Mouse (Mus musculus) ES-E14 (cell line): Measurements from ENCODE around the gene Olfr703. TPM values are rescaled to one million over a fixed set of nuclear protein-coding genes. Genes with fewer than 3 reads are reported as not detected.

Source experiments
- DNase-seq: peaks from one replicate; pipeline ENCODE4 v3.0.0-alpha.2; 2013; ENCODE audit warnings: low read depth, low spot score
- H3K27ac ChIP-seq: 2 replicates; pipeline ENCODE4 v1.5.1; 2012; ENCODE audit warnings: low read depth, mild to moderate bottlenecking, low read length, moderate library complexity, mixed read lengths; ENCODE audit not compliant: poor library complexity, insufficient read depth, severe bottlenecking
- H3K36me3 ChIP-seq: 2 replicates; pipeline ENCODE4 v1.6.1; 2012; ENCODE audit warnings: mild to moderate bottlenecking, low read length, moderate library complexity, mixed read lengths; ENCODE audit not compliant: control insufficient read depth, poor library complexity, insufficient read depth, severe bottlenecking
- H3K4me1 ChIP-seq, 2 experiments: fragments of 150-350 bp in 1 of 2; sonication (generic) in 1 of 2; 2 replicates each; pipeline ENCODE4 v1.6.1; 2012; ENCODE audit warnings: low read length in 2 of 2, mild to moderate bottlenecking in 1 of 2, mixed read lengths in 1 of 2; ENCODE audit not compliant: control insufficient read depth in 2 of 2, insufficient read depth in 2 of 2, poor library complexity in 1 of 2
- H3K4me3 ChIP-seq, 2 experiments: fragments of 150-350 bp in 1 of 2; sonication (generic) in 1 of 2; 2 replicates each; pipeline ENCODE4 v1.5.1; 2012; ENCODE audit warnings: low read length in 2 of 2, low read depth in 1 of 2, mild to moderate bottlenecking in 1 of 2, mixed read lengths in 1 of 2; ENCODE audit not compliant: insufficient read depth in 1 of 2, poor library complexity in 1 of 2, severe bottlenecking in 1 of 2
- H3K9ac ChIP-seq: 2 replicates; pipeline ENCODE4 v1.6.1; 2012; ENCODE audit warnings: low read depth, mild to moderate bottlenecking, low read length, mixed read lengths; ENCODE audit not compliant: poor library complexity, insufficient read depth, severe bottlenecking
- H3K9me3 ChIP-seq: fragments of 150-350 bp; sonication (generic); 2 replicates; pipeline ENCODE4 v1.6.1; 2012; ENCODE audit warnings: low read depth, mild to moderate bottlenecking, low read length; ENCODE audit not compliant: control insufficient read depth, insufficient read depth
- CHD2 ChIP-seq: IDR thresholded peaks from 2 replicates; pipeline ENCODE4 v1.6.1; 2014; ENCODE audit warnings: mild to moderate bottlenecking, low read depth, low read length, inconsistent platforms
- HCFC1 ChIP-seq: IDR thresholded peaks from 2 replicates; pipeline ENCODE4 v1.6.1; 2012; ENCODE audit warnings: low read length, inconsistent platforms, borderline replicate concordance; ENCODE audit not compliant: insufficient read depth
- MAFK ChIP-seq: IDR thresholded peaks from 2 replicates; pipeline ENCODE4 v1.6.1; 2014; ENCODE audit warnings: mild to moderate bottlenecking, low read depth, low read length, inconsistent platforms; ENCODE audit not compliant: insufficient read depth
- ZC3H11A ChIP-seq: IDR thresholded peaks from 2 replicates; pipeline ENCODE4 v1.6.1; 2012; ENCODE audit warnings: low read depth, mild to moderate bottlenecking, inconsistent platforms, low read length, borderline replicate concordance
- ZNF384 ChIP-seq: IDR thresholded peaks from 2 replicates; pipeline ENCODE4 v1.6.1; 2012; ENCODE audit warnings: low read depth, low read length, inconsistent platforms
- in situ Hi-C, 2 experiments: fragments of 600-800 bp; cut with MboI; formaldehyde crosslinking; loops; one replicate each; pipeline ENCODE4 v1.15.1; 2025; ENCODE audit warnings: low sequenced_read_pairs in 2 of 2, inconsistent platforms in 1 of 2; ENCODE audit not compliant: unreplicated experiment in 2 of 2
- total RNA-seq: library from RNA; depleted of rRNA; stranded (reverse); fragments of 300-350 nt; gene quantifications from 2 replicates; pipeline ENCODE4 v1.2.3, GENCODE M21; 2012; rRNA removed

The Olfr703 gene
- total RNA-seq, 1 experiment, result not detected

DNA sequence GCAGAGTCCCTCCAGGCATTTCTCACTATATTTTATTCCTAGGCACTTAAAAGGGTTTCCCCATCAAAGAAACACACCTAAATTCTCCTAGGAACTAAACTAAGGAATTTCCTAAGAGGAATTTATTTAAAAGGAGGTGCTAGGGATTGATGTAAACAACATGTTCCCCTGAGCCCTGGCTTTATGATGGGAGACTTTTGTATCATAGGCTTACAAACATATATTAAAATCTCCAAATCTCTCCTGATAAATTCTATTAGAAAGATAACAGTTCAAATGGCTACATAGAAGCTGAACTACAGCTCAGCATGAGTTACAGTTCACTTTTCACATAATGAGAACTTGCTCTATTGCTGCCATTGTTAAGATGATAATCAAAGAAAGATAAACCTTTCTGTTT lies 9.4 kb upstream of the Olfr703 start, which contains the start of gene Olfr702:
Gene Olfr702, minus strand, starts transcription at position 101 of the 400 bp plus-strand sequence.
- in situ Hi-C loops, result no loop called here
- Histone ChIP-seq H3K4me3 (no peak within 1 kb of the TSS), H3K4me1 (no peaks in the 10 kb centered on the region), H3K27ac (no peak within 1 kb of the TSS), H3K9me3 (no peaks in the 10 kb centered on the region), H3K36me3 (no peaks in the 10 kb centered on the region), H3K9ac (no peak within 1 kb of the TSS)
- no peak for DNase-seq
- TF ChIP-seq HCFC1 (no peak), ZC3H11A (no peak), ZNF384 (no peak)

DNA sequence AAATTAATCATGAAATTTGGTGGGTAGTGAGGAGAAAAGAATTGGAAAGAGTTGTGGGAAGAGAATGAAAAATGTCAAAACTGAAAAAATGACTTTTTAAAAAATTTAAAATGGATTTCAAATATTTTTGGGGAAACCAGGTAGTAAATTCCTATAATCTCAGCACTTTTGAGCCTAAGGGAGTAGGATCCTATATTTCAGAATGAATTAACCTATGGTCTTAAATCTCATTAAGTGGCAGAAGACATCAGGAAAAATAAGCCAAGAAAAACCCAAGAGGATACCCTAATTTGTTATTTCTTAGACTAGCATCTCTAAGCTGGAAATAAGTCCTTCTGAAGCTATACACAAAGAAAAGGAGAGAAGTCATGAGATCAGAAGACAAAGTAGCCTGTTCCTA lies 19.7 kb downstream of the Olfr703 start, which contains the start of gene Olfr704:
Gene Olfr704, plus strand, starts transcription at position 301 of the 400 bp plus-strand sequence.
- in situ Hi-C loops, result no loop called here
- no peaks in the 10 kb centered on the region for H3K36me3 ChIP-seq
- H3K9ac ChIP-seq, result no peak within 1 kb of the TSS
- no peak within 1 kb of the TSS for H3K27ac ChIP-seq
- H3K4me3 ChIP-seq, result no peak within 1 kb of the TSS
- TF ChIP-seq MAFK (no peak), ZNF384 (no peak), ZC3H11A (no peak), HCFC1 (no peak), CHD2 (no peak)
- no peaks in the 10 kb centered on the region for H3K9me3 ChIP-seq
- DNase-seq, result no peak
- H3K4me1 ChIP-seq, result no peaks in the 10 kb centered on the region

DNA sequence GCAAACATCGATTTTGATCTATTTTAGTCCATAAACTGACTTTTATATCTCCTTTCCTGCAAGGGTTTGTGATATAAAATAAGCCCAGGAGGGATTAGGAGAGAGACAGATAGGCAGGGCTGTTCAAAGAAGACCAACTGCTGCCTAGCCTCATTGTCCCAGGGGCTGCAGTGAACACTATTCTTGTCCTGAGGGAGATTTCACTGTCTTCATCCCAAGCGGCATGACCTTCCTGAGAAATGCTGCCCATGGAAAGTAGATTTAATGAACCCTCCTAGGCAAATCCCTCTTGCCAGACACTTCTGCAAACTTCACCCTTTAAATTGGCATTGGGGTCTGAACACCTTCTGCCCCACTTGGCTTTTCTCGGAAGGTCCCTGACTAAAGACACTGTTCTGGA lies 33.6 kb downstream of the Olfr703 start, which contains the start of gene Olfr705:
Gene Olfr705, minus strand, starts transcription at position 101 of the 400 bp plus-strand sequence.
- H3K9me3 ChIP-seq, result no peaks in the 10 kb centered on the region
- H3K27ac ChIP-seq, result no peak within 1 kb of the TSS
- H3K4me1 ChIP-seq, result no peaks in the 10 kb centered on the region
- H3K9ac ChIP-seq, result no peak within 1 kb of the TSS
- no peak for DNase-seq
- H3K4me3 ChIP-seq, result no peak within 1 kb of the TSS
- H3K36me3 ChIP-seq, result no peaks in the 10 kb centered on the region
- TF ChIP-seq HCFC1 (no peak), ZC3H11A (no peak), CHD2 (no peak), MAFK (no peak), ZNF384 (no peak)
- in situ Hi-C loops, result no loop called here

DNA sequence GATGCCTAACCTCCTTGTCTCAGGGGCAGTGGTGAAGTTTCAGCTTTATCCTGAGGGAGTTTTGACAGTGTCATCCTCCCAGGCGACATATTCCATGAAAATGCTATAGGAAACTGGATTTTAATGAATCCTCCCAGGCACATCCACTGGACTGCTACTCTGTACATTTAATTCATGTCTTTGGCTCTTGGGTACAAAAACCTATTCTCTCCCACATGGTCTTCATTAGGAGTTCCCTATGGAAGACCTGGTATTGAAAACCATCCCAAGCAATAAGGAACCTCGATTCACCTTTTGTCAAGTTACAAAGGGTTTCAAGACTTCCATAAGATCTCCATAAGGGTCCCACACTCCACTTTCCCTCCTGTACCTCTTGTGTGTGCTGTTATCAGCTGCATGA lies 44.9 kb downstream of the Olfr703 start, which contains the start of gene Olfr706:
Gene Olfr706, minus strand, starts transcription at position 101 of the 400 bp plus-strand sequence.
- Histone ChIP-seq H3K4me1 (no peaks in the 10 kb centered on the region), H3K36me3 (no peaks in the 10 kb centered on the region), H3K27ac (no peak within 1 kb of the TSS), H3K9ac (no peak within 1 kb of the TSS), H3K4me3 (no peak within 1 kb of the TSS), H3K9me3 (no peaks in the 10 kb centered on the region)
- in situ Hi-C loops, result no loop called here
- no peak for TF ChIP-seq HCFC1
- DNase-seq, result no peak

Other genes with a start within 250 kb of the Olfr703 start
- gene Olfr693, start 162.8 kb upstream of the Olfr703 start, total RNA-seq, result not detected in 2 replicates
- gene Olfr694, start 151.5 kb upstream of the Olfr703 start, total RNA-seq, result not detected in 2 replicates
- gene Olfr695, start 127.0 kb upstream of the Olfr703 start, total RNA-seq, result not detected in 2 replicates
- not detected in 2 replicates for gene Olfr697, start 100.9 kb upstream of the Olfr703 start, total RNA-seq
- not detected in 2 replicates for gene Olfr698, start 88.0 kb upstream of the Olfr703 start, total RNA-seq
- gene Olfr699, start 50.2 kb upstream of the Olfr703 start, total RNA-seq, result 0.42 and 0.49 TPM in 2 replicates
- not detected in 2 replicates for gene Olfr700, start 34.5 kb upstream of the Olfr703 start, total RNA-seq
- gene Olfr701, start 29.2 kb upstream of the Olfr703 start, total RNA-seq, result 0.31 TPM in 1 of 2 replicates, not detected in the other
- not detected in 2 replicates for gene Olfr702, start 9.5 kb upstream of the Olfr703 start, total RNA-seq
- not detected in 2 replicates for gene Olfr704, start 19.8 kb downstream of the Olfr703 start, total RNA-seq
- 0.13 and 0.26 TPM in 2 replicates for gene Olfr705, start 33.5 kb downstream of the Olfr703 start, total RNA-seq
- not detected in 2 replicates for gene Olfr706, start 44.8 kb downstream of the Olfr703 start, total RNA-seq
- gene Olfr707, start 57.9 kb downstream of the Olfr703 start, total RNA-seq, result not detected in 2 replicates
- not detected in 2 replicates for gene Olfr1532-ps1, start 64.6 kb downstream of the Olfr703 start, total RNA-seq
- not detected in 2 replicates for gene Olfr709-ps1, start 88.9 kb downstream of the Olfr703 start, total RNA-seq
- not detected in 2 replicates for gene Olfr710, start 105.0 kb downstream of the Olfr703 start, total RNA-seq
- not detected in 2 replicates for gene Olfr6, start 120.6 kb downstream of the Olfr703 start, total RNA-seq
- gene Olfr711, start 132.1 kb downstream of the Olfr703 start, total RNA-seq, result not detected in 2 replicates
- not detected in 2 replicates for gene Olfr2, start 162.7 kb downstream of the Olfr703 start, total RNA-seq
- not detected in 2 replicates for gene Olfr713, start 187.8 kb downstream of the Olfr703 start, total RNA-seq
- not detected in 2 replicates for gene Olfr714, start 227.6 kb downstream of the Olfr703 start, total RNA-seq
- gene Olfr17, start 249.9 kb downstream of the Olfr703 start, total RNA-seq, result not detected in 2 replicates